Mouse (Mus musculus) CH12.LX (cell line): ENCODE measurements around the gene Dnajc15. TPM values are rescaled to one million over a fixed set of nuclear protein-coding genes. Genes with fewer than 3 reads are reported as not detected.

Experiments
- DNase-seq: peaks from one replicate; pipeline ENCODE4 v3.0.0-alpha.2; 2013; ENCODE audit errors: extremely low read depth
- H3K27ac ChIP-seq: 2 replicates; pipeline ENCODE4 v1.5.1; 2012; ENCODE audit warnings: low read depth, mild to moderate bottlenecking, control low read depth, moderate library complexity; ENCODE audit not compliant: insufficient read depth
- H3K27me3 ChIP-seq: replicated peaks from 2 replicates; pipeline ENCODE3; 2012; ENCODE audit warnings: inconsistent platforms
- H3K36me3 ChIP-seq, 2 experiments: replicated peaks in 1 of 2; 2 replicates each; pipeline versions ENCODE3 to v1.6.1; 2012; ENCODE audit warnings: inconsistent platforms in 1 of 2, low read length in 1 of 2, mild to moderate bottlenecking in 1 of 2, mixed read lengths in 1 of 2, moderate library complexity in 1 of 2; ENCODE audit not compliant: control insufficient read depth in 1 of 2, insufficient read depth in 1 of 2
- H3K4me1 ChIP-seq, 2 experiments: 2 replicates each; pipeline ENCODE4 v1.6.1; 2012; ENCODE audit warnings: inconsistent platforms in 1 of 2, moderate library complexity in 1 of 2; ENCODE audit not compliant: insufficient read depth in 2 of 2, control insufficient read depth in 1 of 2
- H3K4me2 ChIP-seq: 2 replicates; pipeline ENCODE4 v1.6.1; 2012; ENCODE audit warnings: low read depth, mild to moderate bottlenecking, control low read depth; ENCODE audit not compliant: poor library complexity, insufficient read depth, severe bottlenecking
- H3K4me3 ChIP-seq, 3 experiments: fragments of 150-350 bp in 1 of 3; sonication (generic) in 1 of 3; replicated peaks in 1 of 3; 2 replicates each; pipeline versions ENCODE3 to v1.5.1; 2011 to 2012; ENCODE audit warnings: low read depth in 2 of 3, low read length in 2 of 3, mild to moderate bottlenecking in 2 of 3, moderate library complexity in 2 of 3, control low read depth in 1 of 3, improper control_type of control experiment in 1 of 3, inconsistent platforms in 1 of 3, mixed read lengths in 1 of 3; ENCODE audit not compliant: poor library complexity in 1 of 3
- H3K79me2 ChIP-seq: replicated peaks from 2 replicates; pipeline ENCODE4 v1.6.1; 2012; ENCODE audit warnings: mild to moderate bottlenecking, moderate library complexity; ENCODE audit not compliant: control insufficient read depth, poor library complexity, insufficient read depth, severe bottlenecking; ENCODE audit errors: extremely low read depth
- H3K9ac ChIP-seq: 2 replicates; pipeline ENCODE4 v1.6.1; 2012; ENCODE audit warnings: low read depth, mild to moderate bottlenecking, control low read depth, moderate library complexity; ENCODE audit not compliant: insufficient read depth
- H3K9me3 ChIP-seq: replicated peaks from 2 replicates; pipeline ENCODE3; 2012; ENCODE audit warnings: low read length, inconsistent platforms, mixed read lengths
- ELF1 ChIP-seq: IDR thresholded peaks from 2 replicates; pipeline ENCODE4 v1.6.1; 2014; ENCODE audit warnings: low read depth, mild to moderate bottlenecking, inconsistent platforms, low read length, improper control_type of control experiment
- EP300 ChIP-seq: IDR thresholded peaks from 2 replicates; pipeline ENCODE4 v1.6.1; 2011; ENCODE audit warnings: low read length, improper control_type of control experiment
- ETS1 ChIP-seq: conservative IDR thresholded peaks from 2 replicates; pipeline ENCODE4 v1.6.1; 2012; ENCODE audit warnings: low read depth, mild to moderate bottlenecking, inconsistent platforms, low read length, improper control_type of control experiment, moderate library complexity
- HCFC1 ChIP-seq: IDR thresholded peaks from 2 replicates; pipeline ENCODE4 v1.6.1; 2012; ENCODE audit warnings: low read depth, mild to moderate bottlenecking, inconsistent platforms, low read length, improper control_type of control experiment
- KAT2A ChIP-seq: IDR thresholded peaks from 2 replicates; pipeline ENCODE4 v1.6.1; 2012; ENCODE audit warnings: low read length, improper control_type of control experiment, inconsistent platforms; ENCODE audit not compliant: insufficient replicate concordance
- MAFK ChIP-seq: IDR thresholded peaks from 2 replicates; pipeline ENCODE4 v1.6.1; 2011; ENCODE audit warnings: low read length, improper control_type of control experiment; ENCODE audit not compliant: insufficient replicate concordance
- MAX ChIP-seq: IDR thresholded peaks from 2 replicates; pipeline ENCODE4 v1.6.1; 2011; ENCODE audit warnings: low read length, improper control_type of control experiment
- MAZ ChIP-seq: IDR thresholded peaks from 2 replicates; pipeline ENCODE4 v1.6.1; 2012; ENCODE audit warnings: low read depth, mild to moderate bottlenecking, inconsistent platforms, low read length, improper control_type of control experiment, moderate library complexity
- MEF2A ChIP-seq: IDR thresholded peaks from 2 replicates; pipeline ENCODE4 v1.6.1; 2014; ENCODE audit warnings: low read depth, mild to moderate bottlenecking, inconsistent platforms, low read length, improper control_type of control experiment, borderline replicate concordance
- NELFE ChIP-seq: IDR thresholded peaks from 2 replicates; pipeline ENCODE4 v1.6.1; 2011; ENCODE audit warnings: low read depth, low read length, improper control_type of control experiment
- PAX5 ChIP-seq: IDR thresholded peaks from 2 replicates; pipeline ENCODE4 v1.6.1; 2012; ENCODE audit warnings: low read length, inconsistent platforms, mixed read lengths
- RCOR1 ChIP-seq: conservative IDR thresholded peaks from 2 replicates; pipeline ENCODE4 v1.6.1; 2012; ENCODE audit warnings: low read depth, mild to moderate bottlenecking, inconsistent platforms, low read length, improper control_type of control experiment
- SIN3A ChIP-seq: IDR thresholded peaks from 2 replicates; pipeline ENCODE4 v1.6.1; 2012; ENCODE audit warnings: low read length, improper control_type of control experiment, inconsistent platforms
- SMC3 ChIP-seq: IDR thresholded peaks from 2 replicates; pipeline ENCODE4 v1.6.1; 2011; ENCODE audit warnings: low read depth, low read length, improper control_type of control experiment
- USF2 ChIP-seq: conservative IDR thresholded peaks from 2 replicates; pipeline ENCODE4 v1.6.1; 2011; ENCODE audit warnings: low read depth, low read length, improper control_type of control experiment
- ZKSCAN1 ChIP-seq: IDR thresholded peaks from 2 replicates; pipeline ENCODE4 v1.6.1; 2012; ENCODE audit warnings: low read depth, inconsistent platforms, low read length, improper control_type of control experiment, borderline replicate concordance
- ZMIZ1 ChIP-seq: IDR thresholded peaks from 2 replicates; pipeline ENCODE4 v1.6.1; 2012; ENCODE audit warnings: low read depth, mild to moderate bottlenecking, inconsistent platforms, low read length, improper control_type of control experiment
- ZNF384 ChIP-seq: IDR thresholded peaks from 2 replicates; pipeline ENCODE4 v1.6.1; 2012; ENCODE audit warnings: low read depth, low read length, improper control_type of control experiment, inconsistent platforms
- dilution Hi-C: fragments of 300-500 bp; cut with MboI; formaldehyde crosslinking; loops from 2 replicates; pipeline ENCODE4 v1.14.3; 2020; ENCODE audit warnings: low sequenced_read_pairs; ENCODE audit not compliant: extremely low pct_unique_long_range_greater_than_20kb, extremely low pct_ligation_motif_present
- in situ Hi-C: fragments of 300-500 bp; cut with MboI; formaldehyde crosslinking; loops from 3 replicates; pipeline ENCODE4 v1.14.3; 2019; ENCODE audit warnings: low sequenced_read_pairs, low pct_ligation_motif_present, low pct_unique_long_range_greater_than_20kb, mixed read lengths
- polyA plus RNA-seq: library from polyadenylated mRNA; unstranded; fragments of >175 nt; gene quantifications from 2 replicates; pipeline ENCODE4 v1.2.1, GENCODE M21; 2012; ENCODE audit warnings: low read depth; ENCODE audit not compliant: insufficient read length
- total RNA-seq, 2 experiments: library from RNA; depleted of rRNA; stranded (reverse); fragments of 300-350 nt in 1 of 2; fragments of >200 nt in 1 of 2; gene quantifications; 2 replicates each; pipeline ENCODE4 v1.2.3; 2012 to 2014

The Dnajc15 gene
- total and polyA plus RNA-seq, 3 experiments: 39.5 to 56.8 (median 41.7) TPM

- in situ Hi-C loops (no loop called here), dilution Hi-C loops (no loop called here)
- H3K27me3 ChIP-seq: no peaks in the 10 kb centered on the region
- H3K4me1 ChIP-seq: no peaks in the 10 kb centered on the region
- H3K9ac ChIP-seq: no peak overlapping the region
- no peak overlapping the region for H3K4me2 ChIP-seq
- no peak overlapping the region for H3K27ac ChIP-seq
- no peak overlapping the region for H3K4me3 ChIP-seq
- no peak for DNase-seq
- no peaks in the 10 kb centered on the region for H3K9me3 ChIP-seq
- H3K36me3 ChIP-seq: no peaks in the 10 kb centered on the region
- TF ChIP-seq KAT2A (no peak), PAX5 (no peak), USF2 (no peak), RCOR1 (no peak), SIN3A (no peak), ZMIZ1 (no peak), ZNF384 (no peak)
- TF ChIP-seq, all 38 proteins: peak for 0
- no peaks in the 10 kb centered on the region for H3K79me2 ChIP-seq
Observed at GRCm38 (mm10) chr14:77806345-77806744, 68.6 kb downstream of the Dnajc15 start.

GRCm38 (mm10) chr14:77802268-77802630 is 72.7 kb downstream of the Dnajc15 start:
- Histone ChIP-seq H3K9ac (no peak overlapping the region), H3K9me3 (no peaks in the 10 kb centered on the region), H3K79me2 (no peaks in the 10 kb centered on the region), H3K4me2 (no peak overlapping the region), H3K4me1 (no peaks in the 10 kb centered on the region), H3K27me3 (no peaks in the 10 kb centered on the region), H3K4me3 (no peak overlapping the region), H3K27ac (no peak overlapping the region), H3K36me3 (no peaks in the 10 kb centered on the region)
- TF ChIP-seq MAZ (no peak), NELFE (no peak), ZKSCAN1 (no peak), PAX5 (no peak), MAX (no peak), ELF1 (no peak), SMC3 (no peak), MEF2A (no peak), MAFK (no peak), EP300 (no peak), ZNF384 (no peak), ETS1 (no peak), HCFC1 (no peak)
- dilution Hi-C loops: no loop called here
- DNase-seq: no peak
- in situ Hi-C loops: no loop called here
